Mouse (Mus musculus) erythroid progenitor cell, adult 5-6 weeks (primary cell): Measurements from ENCODE around the gene Usp4. TPM values are rescaled to one million over a fixed set of nuclear protein-coding genes. Genes with fewer than 3 reads are reported as not detected.

Experiments
- ATAC-seq: replicated peaks from 2 replicates; pipeline ENCODE4 v1.8.0; 2016; ENCODE audit warnings: moderate number of reproducible peaks, mild to moderate bottlenecking, moderate TSS enrichment, inconsistent platforms; ENCODE audit not compliant: poor library complexity, low FRiP score, severe bottlenecking
- total RNA-seq, 2 experiments: library from RNA; stranded (forward) in 1 of 2; stranded (reverse) in 1 of 2; fragments of 150-400 nt in 1 of 2; fragments of 186-747, 209-891 nt in 1 of 2; gene quantifications; 2 replicates each; pipeline versions ENCODE4 v1.2.3 to v1.2.4; 2015 to 2017; ENCODE audit warnings: low replicate concordance in 2 of 2

The Usp4 gene
- total RNA-seq, 2 experiments from 2014 or later = 123 to 251 TPM

- ATAC-seq = peak; percentile 63
Observed at GRCm38 (mm10) chr9:108340258-108341138, 7.2 kb upstream of the Usp4 start.

- peak; percentile 5; the same call in 1 of the 2 replicates for ATAC-seq
Observed at GRCm38 (mm10) chr9:108341139-108341475, 6.5 kb upstream of the Usp4 start.

GRCm38 (mm10) chr9:108341801-108342200 is 5.9 kb upstream of the Usp4 start:
- ATAC-seq = no peak

GRCm38 (mm10) chr9:108342301-108342831 is 5.3 kb upstream of the Usp4 start:
- ATAC-seq = no peak

- ATAC-seq = no peak
Observed at GRCm38 (mm10) chr9:108343331-108343730, 4.3 kb upstream of the Usp4 start.

- no peak for ATAC-seq
Observed at GRCm38 (mm10) chr9:108343835-108344234, 3.8 kb upstream of the Usp4 start.

- ATAC-seq = no peak
Observed at GRCm38 (mm10) chr9:108344471-108344870, 3.2 kb upstream of the Usp4 start.

- peak; percentile 8 for ATAC-seq
Observed at GRCm38 (mm10) chr9:108347024-108347423, 629 bp upstream of the Usp4 start.

GRCm38 (mm10) chr9:108348290-108348680 is 632 bp downstream of the Usp4 start:
- ATAC-seq = no peak

GRCm38 (mm10) chr9:108349727-108350126 is 2.1 kb downstream of the Usp4 start:
- ATAC-seq = no peak

GRCm38 (mm10) chr9:108378234-108378633 is 30.6 kb downstream of the Usp4 start:
- no peak for ATAC-seq

GRCm38 (mm10) chr9:108378736-108379135 is 31.1 kb downstream of the Usp4 start:
- no peak for ATAC-seq

- no peak for ATAC-seq
Observed at GRCm38 (mm10) chr9:108379294-108379693, 31.6 kb downstream of the Usp4 start.

GRCm38 (mm10) chr9:108381382-108381781 is 33.7 kb downstream of the Usp4 start:
- ATAC-seq = no peak

- no peak for ATAC-seq
Observed at GRCm38 (mm10) chr9:108385006-108385405, 37.4 kb downstream of the Usp4 start.

GRCm38 (mm10) chr9:108386816-108387215 is 39.2 kb downstream of the Usp4 start:
- no peak for ATAC-seq

- no peak for ATAC-seq
Observed at GRCm38 (mm10) chr9:108388601-108389000, 40.9 kb downstream of the Usp4 start.

GRCm38 (mm10) chr9:108389220-108389619 is 41.6 kb downstream of the Usp4 start:
- no peak for ATAC-seq

- no peak for ATAC-seq
Observed at GRCm38 (mm10) chr9:108392676-108393075, 45.0 kb downstream of the Usp4 start, which contains the start of gene 1700102P08Rik. TSS of gene 1700102P08Rik (plus strand) at chr9:108392805.

GRCm38 (mm10) chr9:108394191-108394590 is 46.5 kb downstream of the Usp4 start:
- no peak for ATAC-seq

- ATAC-seq = no peak
Observed at GRCm38 (mm10) chr9:108395427-108395826, 47.8 kb downstream of the Usp4 start.
